Mouse (Mus musculus) cortical plate, adult 2 months (tissue): ENCODE data around the gene Nr4a1. TPM values are rescaled to one million over a fixed set of nuclear protein-coding genes. Genes with fewer than 3 reads are reported as not detected.

Experiments used
- H3K27ac ChIP-seq: fragments of 200-500 bp; 2 replicates; pipeline ENCODE4 v1.5.1; 2012; ENCODE audit warnings: low read length, control low read depth, inconsistent platforms; ENCODE audit not compliant: insufficient read depth
- H3K4me1 ChIP-seq: fragments of 200-500 bp; 2 replicates; pipeline ENCODE4 v1.6.1; 2011; ENCODE audit warnings: low read length; ENCODE audit not compliant: control insufficient read depth, insufficient read depth
- H3K4me3 ChIP-seq: fragments of 200-500 bp; 2 replicates; pipeline ENCODE4 v1.5.1; 2011; ENCODE audit warnings: mild to moderate bottlenecking, low read length, control low read depth; ENCODE audit not compliant: insufficient read depth
- CTCF ChIP-seq: fragments of 200-500 bp; IDR thresholded peaks from 2 replicates; pipeline ENCODE4 v1.5.1; 2011; ENCODE audit warnings: mild to moderate bottlenecking, control low read depth, low read length; ENCODE audit not compliant: insufficient read depth; ENCODE audit errors: extremely low read depth
- POLR2A ChIP-seq: fragments of 200-500 bp; IDR thresholded peaks from 2 replicates; pipeline ENCODE4 v1.6.1; 2011; ENCODE audit warnings: mild to moderate bottlenecking, low read length, control low read depth; ENCODE audit not compliant: insufficient read depth; ENCODE audit errors: extremely low read depth
- polyA plus RNA-seq: library from polyadenylated mRNA; depleted of rRNA; stranded (reverse); fragments of >200 nt; gene quantifications from 2 replicates; pipeline ENCODE4 v1.2.3, GENCODE M21; 2012; rRNA removed

The Nr4a1 gene
- 76.6 and 103 TPM in 2 replicates for polyA plus RNA-seq

- H3K4me3 ChIP-seq = peak within 1 kb of the TSS; percentile 66
- H3K27ac ChIP-seq = peak within 1 kb of the TSS; percentile 95
- TF ChIP-seq POLR2A = 0 out of 2 replicates have a peak, but pooled peaks have one; percentile 22
- no peak for TF ChIP-seq CTCF
- peaks cover 12% of the 10 kb centered on the region for H3K4me1 ChIP-seq
Observed at GRCm38 (mm10) chr15:101253886-101254795, at the start of gene Nr4a1. Gene Nr4a1 (plus strand): TSS chr15:101254269.

DNA sequence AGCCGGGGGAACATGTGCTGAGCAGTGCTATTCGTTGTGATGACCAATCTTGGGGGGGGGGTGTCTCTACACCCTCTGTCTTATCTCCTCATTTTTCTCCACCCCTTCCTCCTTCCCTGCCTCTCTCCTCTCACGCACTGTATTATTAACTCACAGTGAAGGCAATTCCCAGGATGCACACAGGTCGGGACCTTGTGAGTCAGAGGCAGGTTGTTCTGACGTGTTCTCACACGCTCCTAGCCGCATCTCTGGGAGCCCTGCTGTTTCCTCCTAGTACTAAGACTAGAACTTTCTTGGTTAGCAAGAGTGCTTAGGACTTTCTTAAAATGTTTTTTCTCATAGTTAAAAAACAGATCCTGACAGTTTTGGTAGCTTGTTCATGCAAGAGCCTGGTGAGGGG is 49.3 kb upstream of the Nr4a1 start:
- TF ChIP-seq POLR2A = no peak
- no peak for TF ChIP-seq CTCF
- no peaks in the 10 kb centered on the region for H3K4me1 ChIP-seq
- H3K4me3 ChIP-seq = no peak overlapping the region
- no peak overlapping the region for H3K27ac ChIP-seq

GRCm38 (mm10) chr15:101210228-101210627 is 43.8 kb upstream of the Nr4a1 start:
- H3K27ac ChIP-seq = no peak overlapping the region
- peak; percentile 69 for TF ChIP-seq CTCF
- TF ChIP-seq POLR2A = no peak
- H3K4me1 ChIP-seq = no peaks in the 10 kb centered on the region
- no peak overlapping the region for H3K4me3 ChIP-seq

DNA sequence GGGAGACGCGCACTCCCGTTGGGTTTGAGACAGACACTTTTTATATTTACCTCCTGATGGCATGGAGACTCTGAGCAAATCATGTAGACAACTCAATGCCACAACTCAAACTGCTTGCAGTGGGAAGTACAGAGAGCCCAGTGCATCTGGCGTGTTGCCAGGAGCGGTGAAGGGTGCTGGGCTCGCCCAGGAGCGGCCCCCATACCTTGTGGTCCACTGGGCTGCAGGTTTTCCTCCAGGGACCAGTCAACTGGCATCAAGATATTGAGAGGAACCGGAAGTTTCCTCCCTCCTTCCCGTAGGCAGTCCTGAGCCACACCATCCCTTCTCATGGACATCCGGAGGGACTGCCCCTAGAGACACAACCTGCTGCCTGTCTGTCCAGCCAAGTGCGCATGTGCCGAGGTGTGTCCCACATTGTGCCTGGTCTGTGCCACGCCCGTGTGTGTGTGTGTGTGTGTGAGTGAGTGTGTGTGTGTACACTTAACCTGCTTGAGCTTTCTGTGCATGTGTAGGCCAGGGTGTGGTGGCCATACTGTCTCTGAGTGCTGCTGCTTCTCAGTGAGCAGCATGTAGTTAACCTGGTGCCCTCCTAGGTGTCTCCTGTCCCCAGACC is 43.0 kb upstream of the Nr4a1 start:
- Histone ChIP-seq H3K4me3 (no peak overlapping the region), H3K27ac (no peak overlapping the region), H3K4me1 (no peaks in the 10 kb centered on the region)
- TF ChIP-seq POLR2A (no peak), CTCF (no peak)

DNA sequence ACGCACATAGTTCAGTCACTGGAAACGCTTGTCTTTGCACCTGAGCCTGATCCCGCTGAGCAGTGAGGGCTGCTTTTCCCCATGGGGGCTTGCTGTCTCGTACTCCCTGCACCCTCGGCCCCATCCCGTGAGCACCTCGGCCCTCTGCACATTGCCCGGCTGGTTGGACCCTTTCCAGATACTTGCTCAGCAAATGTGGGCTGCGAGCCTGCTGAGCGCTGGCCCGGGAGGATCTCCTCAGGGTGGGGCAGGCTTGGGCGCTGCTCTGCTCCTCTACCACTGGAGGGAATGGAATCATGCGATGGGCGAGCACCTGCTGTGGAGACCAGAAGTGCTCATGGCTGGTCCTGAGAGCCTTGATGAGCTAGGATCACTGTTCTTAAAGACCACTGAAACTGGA is 41.6 kb upstream of the Nr4a1 start:
- no peaks in the 10 kb centered on the region for H3K4me1 ChIP-seq
- H3K27ac ChIP-seq = no peak overlapping the region
- no peak for TF ChIP-seq POLR2A
- no peak for TF ChIP-seq CTCF
- H3K4me3 ChIP-seq = no peak overlapping the region

- Histone ChIP-seq H3K4me1 (no peaks in the 10 kb centered on the region), H3K4me3 (no peak overlapping the region), H3K27ac (no peak overlapping the region)
- no peak for TF ChIP-seq CTCF
- TF ChIP-seq POLR2A = no peak
Observed at GRCm38 (mm10) chr15:101215136-101215535, 38.9 kb upstream of the Nr4a1 start.

DNA sequence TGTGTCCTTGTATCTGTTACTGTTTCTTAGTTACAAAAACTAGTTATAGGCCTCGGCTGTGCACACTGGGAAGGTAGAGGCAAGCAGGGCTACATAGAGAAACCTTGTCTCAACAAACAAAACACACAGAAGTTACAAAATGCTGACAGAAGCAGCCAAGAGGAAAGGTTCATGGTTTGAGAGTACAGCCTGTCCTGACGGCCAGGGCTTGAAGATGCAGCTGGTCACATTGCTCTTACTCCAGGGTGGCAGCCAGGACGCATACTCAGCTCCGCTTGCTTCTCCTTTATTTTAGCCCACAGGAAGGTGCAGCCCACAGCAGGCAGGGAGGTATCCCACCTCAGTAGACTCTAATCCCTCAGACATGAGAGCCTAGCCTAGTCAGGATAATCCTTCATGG is 38.0 kb upstream of the Nr4a1 start:
- H3K4me3 ChIP-seq = no peak overlapping the region
- H3K4me1 ChIP-seq = no peaks in the 10 kb centered on the region
- TF ChIP-seq POLR2A (no peak), CTCF (no peak)
- no peak overlapping the region for H3K27ac ChIP-seq

DNA sequence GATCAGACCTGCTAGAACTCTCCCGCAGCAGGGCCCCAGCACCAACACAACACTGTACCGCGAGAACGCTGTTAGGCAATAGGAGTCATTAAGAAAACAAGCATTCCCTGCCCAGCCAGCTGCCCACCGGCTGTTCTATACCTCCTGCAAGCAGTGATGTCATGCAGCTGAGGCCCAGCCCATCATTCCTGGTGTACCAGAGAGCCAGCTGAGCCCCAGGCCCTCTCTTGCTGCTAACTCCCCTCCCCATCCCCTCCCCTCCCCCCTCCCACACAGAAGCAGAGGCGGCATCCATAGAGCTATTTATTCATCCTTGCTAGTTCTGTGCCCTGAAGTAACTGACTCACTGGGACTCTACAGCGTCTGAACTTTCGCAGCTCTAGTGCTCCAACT is 33.2 kb upstream of the Nr4a1 start:
- H3K4me3 ChIP-seq = no peak overlapping the region

DNA sequence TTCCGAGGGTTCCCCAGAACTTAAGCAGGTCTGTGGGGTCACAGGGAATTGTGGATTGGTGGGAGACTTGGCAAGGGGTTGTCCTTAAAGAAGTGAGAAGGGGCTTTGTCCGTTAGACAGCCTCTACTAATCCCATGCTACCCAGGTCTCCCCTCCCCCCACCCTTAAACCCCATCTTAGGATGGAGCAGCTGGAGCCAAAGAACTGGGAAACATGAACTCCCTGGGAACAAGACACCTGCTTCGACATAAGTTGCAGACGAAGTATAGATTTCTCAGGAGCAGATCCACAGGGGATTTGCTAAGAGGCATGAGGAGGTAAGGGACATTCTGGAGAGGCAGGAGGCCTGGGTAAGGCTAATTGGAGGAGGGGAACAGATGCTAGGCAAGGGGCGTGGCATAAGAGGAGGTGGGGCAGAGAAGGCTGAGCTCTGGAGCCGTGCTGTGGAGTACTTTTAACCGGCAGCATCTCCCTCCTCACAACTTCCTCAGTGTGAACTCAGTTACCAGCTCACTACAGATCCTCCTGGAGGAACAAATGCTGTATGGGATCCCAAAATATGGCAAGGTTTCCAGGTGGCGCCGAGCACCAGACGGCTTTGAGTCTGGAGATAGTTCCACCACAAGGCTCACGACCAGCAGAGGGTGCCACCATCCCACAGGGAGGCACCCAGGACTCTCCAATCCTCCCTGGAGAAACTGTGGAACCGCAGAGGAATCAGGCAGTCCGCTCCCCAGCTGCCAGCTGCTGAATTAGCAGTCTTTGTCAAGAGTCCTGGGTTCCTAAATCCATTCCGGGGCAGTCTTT is 32.6 kb upstream of the Nr4a1 start:
- no peak for TF ChIP-seq POLR2A
- TF ChIP-seq CTCF = peak; percentile 91
- H3K4me3 ChIP-seq = no peak overlapping the region
- peaks cover 5% of the 10 kb centered on the region; the same call in 1 of the 2 replicates for H3K4me1 ChIP-seq
- no peak overlapping the region for H3K27ac ChIP-seq

More for the DNA sequence above, 33.2 kb upstream of the Nr4a1 start:
- Histone ChIP-seq H3K27ac (no peak overlapping the region), H3K4me1 (peaks cover 5% of the 10 kb centered on the region; the same call in 1 of the 2 replicates)
- TF ChIP-seq POLR2A = no peak
- TF ChIP-seq CTCF = no peak
